Mouse (Mus musculus): ENCODE results near the gene Tmem229a.

Tmem229a gene

DNA sequence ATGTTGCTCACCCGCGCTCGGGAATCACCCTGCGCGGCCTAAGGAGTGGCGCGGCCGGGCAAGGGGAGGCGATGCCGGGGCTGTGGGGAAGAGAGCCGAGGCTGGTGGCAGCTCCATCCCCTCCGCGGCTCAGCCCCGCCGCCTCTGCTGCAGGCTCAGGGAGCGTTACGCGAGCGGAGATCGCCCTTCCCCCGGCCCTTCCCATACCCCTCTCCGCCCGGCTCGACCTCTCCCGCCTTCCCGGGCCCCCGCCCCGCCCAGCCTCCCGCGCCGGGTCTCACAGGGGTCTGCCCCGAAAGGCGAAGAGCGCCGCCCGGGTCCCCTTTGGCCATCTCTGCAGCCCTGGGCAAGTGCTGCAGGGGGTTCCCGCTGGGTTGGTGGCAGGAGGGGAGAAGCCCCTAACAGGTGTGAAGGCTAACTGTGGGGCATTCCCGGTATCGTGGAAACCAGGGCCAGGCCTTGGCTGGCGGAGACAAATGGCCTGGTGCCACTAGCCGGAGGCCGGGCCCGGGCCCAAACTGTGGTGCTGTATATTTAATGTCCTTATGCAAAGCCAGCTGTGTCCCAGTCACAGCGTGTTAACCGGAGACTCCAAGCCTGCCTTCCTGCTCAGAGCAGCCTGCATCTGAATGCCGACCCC lies at the start of gene Tmem229a:
Gene Tmem229a (minus strand): TSS at position 352 of the 640 bp plus-strand sequence.
- H3K36me3 ChIP-seq (ENCODE audit: control insufficient read depth, insufficient read depth, low read length, poor library complexity, severe bottlenecking), result no peaks in the 10 kb centered on the region
- DNase-seq (ENCODE audit: low read depth, low spot score), result no peak
- no peaks in the 10 kb centered on the region for H3K27me3 ChIP-seq (ENCODE audit: control insufficient read depth, insufficient read depth, low read length, poor library complexity, severe bottlenecking)

GRCm38 (mm10) chr6:24993754-24994153 lies 37.7 kb upstream of the Tmem229a start:
- H3K36me3 ChIP-seq (ENCODE audit: control insufficient read depth, insufficient read depth, low read length, poor library complexity, severe bottlenecking), result no peaks in the 10 kb centered on the region
- H3K27me3 ChIP-seq (ENCODE audit: control insufficient read depth, insufficient read depth, low read length, poor library complexity, severe bottlenecking), result no peaks in the 10 kb centered on the region; the same call in 1 of the 2 replicates
- no peak for DNase-seq (ENCODE audit: low read depth, low spot score)

GRCm38 (mm10) chr6:24989836-24990235 lies 33.7 kb upstream of the Tmem229a start:
- no peaks in the 10 kb centered on the region for H3K27me3 ChIP-seq (ENCODE audit: control insufficient read depth, insufficient read depth, low read length, poor library complexity, severe bottlenecking)
- no peaks in the 10 kb centered on the region for H3K36me3 ChIP-seq (ENCODE audit: control insufficient read depth, insufficient read depth, low read length, poor library complexity, severe bottlenecking)
- no peak for DNase-seq (ENCODE audit: low read depth, low spot score)

GRCm38 (mm10) chr6:24976176-24976575 lies 20.1 kb upstream of the Tmem229a start:
- DNase-seq (ENCODE audit: low read depth, low spot score), result no peak
- H3K27me3 ChIP-seq (ENCODE audit: control insufficient read depth, insufficient read depth, low read length, poor library complexity, severe bottlenecking), result no peaks in the 10 kb centered on the region
- H3K36me3 ChIP-seq (ENCODE audit: control insufficient read depth, insufficient read depth, low read length, poor library complexity, severe bottlenecking), result no peaks in the 10 kb centered on the region

- Histone ChIP-seq H3K36me3 (ENCODE audit: control insufficient read depth, insufficient read depth, low read length, poor library complexity, severe bottlenecking) (no peaks in the 10 kb centered on the region), H3K27me3 (ENCODE audit: control insufficient read depth, insufficient read depth, low read length, poor library complexity, severe bottlenecking) (no peaks in the 10 kb centered on the region)
- no peak for DNase-seq (ENCODE audit: low read depth, low spot score)
Measured at GRCm38 (mm10) chr6:24968471-24969223, 12.6 kb upstream of the Tmem229a start.

- no peaks in the 10 kb centered on the region for H3K36me3 ChIP-seq (ENCODE audit: control insufficient read depth, insufficient read depth, low read length, poor library complexity, severe bottlenecking)
- H3K27me3 ChIP-seq (ENCODE audit: control insufficient read depth, insufficient read depth, low read length, poor library complexity, severe bottlenecking), result no peaks in the 10 kb centered on the region
- DNase-seq (ENCODE audit: low read depth, low spot score), result no peak
Measured at GRCm38 (mm10) chr6:24967726-24968125, 11.6 kb upstream of the Tmem229a start.

DNA sequence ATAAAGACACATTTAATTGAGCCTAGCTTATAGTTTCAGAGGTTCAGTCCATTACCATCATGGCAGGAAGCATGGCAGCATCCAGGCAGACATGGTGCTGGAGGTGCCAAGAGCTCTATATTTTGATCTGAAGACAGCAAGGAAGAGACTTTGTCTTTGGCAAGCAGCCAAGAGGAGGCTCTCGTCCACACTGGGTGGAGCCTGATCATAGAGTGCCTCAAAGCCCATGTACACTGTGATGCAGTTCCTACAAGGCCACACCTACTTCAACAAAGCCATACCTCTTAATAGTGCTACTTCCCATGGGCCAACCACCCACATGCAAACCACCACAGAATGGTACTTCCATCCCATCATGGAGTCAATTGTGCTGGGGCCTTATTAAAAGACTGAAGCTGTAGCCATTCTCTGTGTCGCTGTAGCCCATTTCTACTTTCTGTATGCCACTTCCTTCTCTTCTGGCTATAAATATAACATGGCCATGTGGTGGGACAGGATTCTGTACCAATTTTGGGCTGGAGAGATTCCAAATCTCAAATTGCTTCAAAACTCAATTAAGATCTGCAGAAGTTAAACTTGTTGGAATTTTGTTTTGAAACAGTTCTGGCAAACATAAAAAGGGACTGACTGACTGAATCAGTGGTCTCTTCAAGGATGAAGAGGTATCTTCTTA lies 10.0 kb upstream of the Tmem229a start:
- H3K27me3 ChIP-seq (ENCODE audit: control insufficient read depth, insufficient read depth, low read length, poor library complexity, severe bottlenecking), result no peaks in the 10 kb centered on the region
- H3K36me3 ChIP-seq (ENCODE audit: control insufficient read depth, insufficient read depth, low read length, poor library complexity, severe bottlenecking), result no peaks in the 10 kb centered on the region
- DNase-seq (ENCODE audit: low read depth, low spot score), result no peak

DNA sequence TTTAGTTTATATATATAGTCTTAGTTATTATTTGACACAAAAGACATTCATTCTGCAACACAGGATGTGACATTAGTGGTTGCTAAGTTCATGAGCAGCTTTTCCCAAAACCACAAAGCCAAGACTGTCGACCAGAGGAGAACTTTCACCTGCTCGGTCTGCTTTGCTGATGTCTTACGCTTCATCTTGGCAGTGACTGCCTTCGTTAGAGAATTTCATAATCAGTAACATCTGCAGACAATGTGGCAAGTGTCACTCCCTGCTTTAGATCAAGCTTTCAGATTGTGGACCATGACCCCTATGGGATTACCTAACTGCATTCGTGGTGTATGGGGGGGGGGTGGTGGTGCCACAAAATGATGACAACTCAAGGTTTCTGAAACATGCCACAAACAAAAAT lies 7.7 kb upstream of the Tmem229a start:
- Histone ChIP-seq H3K27me3 (ENCODE audit: control insufficient read depth, insufficient read depth, low read length, poor library complexity, severe bottlenecking) (no peaks in the 10 kb centered on the region), H3K36me3 (ENCODE audit: control insufficient read depth, insufficient read depth, low read length, poor library complexity, severe bottlenecking) (no peaks in the 10 kb centered on the region)
- no peak for DNase-seq (ENCODE audit: low read depth, low spot score)

DNA sequence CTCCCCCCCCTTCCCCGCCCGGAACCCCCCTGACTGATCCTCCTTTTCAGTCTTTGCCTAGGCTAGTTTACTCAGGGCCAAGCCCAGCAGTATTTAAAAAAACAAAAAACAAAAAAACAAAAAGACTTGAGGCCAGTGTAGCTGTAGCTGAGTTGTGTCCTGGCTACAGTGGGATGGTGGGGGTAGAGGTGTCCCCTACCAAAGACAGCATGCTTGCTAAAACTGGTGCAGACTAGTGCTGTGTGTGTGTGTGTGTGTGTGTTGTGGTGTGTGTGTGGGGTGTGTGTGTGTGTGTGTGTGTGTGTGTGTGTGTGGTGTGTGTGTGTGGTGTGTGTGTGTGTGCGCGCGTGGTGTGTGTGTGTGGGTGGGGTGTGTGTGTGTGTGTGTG lies 483 bp upstream of the Tmem229a start:
- no peak for DNase-seq (ENCODE audit: low read depth, low spot score)
- Histone ChIP-seq H3K27me3 (ENCODE audit: control insufficient read depth, insufficient read depth, low read length, poor library complexity, severe bottlenecking) (no peaks in the 10 kb centered on the region), H3K36me3 (ENCODE audit: control insufficient read depth, insufficient read depth, low read length, poor library complexity, severe bottlenecking) (no peaks in the 10 kb centered on the region)

GRCm38 (mm10) chr6:24955131-24955945 lies 759 bp downstream of the Tmem229a start:
- no peaks in the 10 kb centered on the region for H3K36me3 ChIP-seq (ENCODE audit: control insufficient read depth, insufficient read depth, low read length, poor library complexity, severe bottlenecking)
- H3K27me3 ChIP-seq (ENCODE audit: control insufficient read depth, insufficient read depth, low read length, poor library complexity, severe bottlenecking), result no peaks in the 10 kb centered on the region
- DNase-seq (ENCODE audit: low read depth, low spot score), result no peak

- no peaks in the 10 kb centered on the region for H3K27me3 ChIP-seq (ENCODE audit: control insufficient read depth, insufficient read depth, low read length, poor library complexity, severe bottlenecking)
- no peak for DNase-seq (ENCODE audit: low read depth, low spot score)
- H3K36me3 ChIP-seq (ENCODE audit: control insufficient read depth, insufficient read depth, low read length, poor library complexity, severe bottlenecking), result no peaks in the 10 kb centered on the region
Measured at GRCm38 (mm10) chr6:24954126-24954525, 2.0 kb downstream of the Tmem229a start.

DNA sequence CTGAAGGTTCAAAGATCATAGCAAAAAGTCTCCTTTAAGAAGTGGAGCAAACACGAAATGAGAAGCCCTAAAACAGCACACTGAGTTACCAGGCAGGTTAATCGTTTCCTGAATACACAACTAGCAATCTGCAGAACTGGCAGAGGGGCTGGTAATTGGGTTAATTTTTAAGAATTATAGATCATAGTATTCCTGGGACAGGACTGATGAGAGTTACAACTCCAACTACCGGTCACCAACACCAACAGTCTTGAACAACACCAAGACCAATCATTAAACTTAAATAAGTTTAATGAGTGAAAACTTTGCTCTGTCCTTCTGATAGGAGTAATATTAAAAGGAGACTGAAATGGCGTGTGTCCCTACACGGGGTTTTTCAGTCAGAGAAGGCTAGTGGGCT lies 3.8 kb downstream of the Tmem229a start:
- Histone ChIP-seq H3K27me3 (ENCODE audit: control insufficient read depth, insufficient read depth, low read length, poor library complexity, severe bottlenecking) (no peaks in the 10 kb centered on the region), H3K36me3 (ENCODE audit: control insufficient read depth, insufficient read depth, low read length, poor library complexity, severe bottlenecking) (no peaks in the 10 kb centered on the region)
- DNase-seq (ENCODE audit: low read depth, low spot score), result no peak

- no peaks in the 10 kb centered on the region for H3K27me3 ChIP-seq (ENCODE audit: control insufficient read depth, insufficient read depth, low read length, poor library complexity, severe bottlenecking)
- no peaks in the 10 kb centered on the region for H3K36me3 ChIP-seq (ENCODE audit: control insufficient read depth, insufficient read depth, low read length, poor library complexity, severe bottlenecking)
- no peak for DNase-seq (ENCODE audit: low read depth, low spot score)
Measured at GRCm38 (mm10) chr6:24950669-24951068, 5.4 kb downstream of the Tmem229a start.

- Histone ChIP-seq H3K36me3 (ENCODE audit: control insufficient read depth, insufficient read depth, low read length, poor library complexity, severe bottlenecking) (no peaks in the 10 kb centered on the region), H3K27me3 (ENCODE audit: control insufficient read depth, insufficient read depth, low read length, poor library complexity, severe bottlenecking) (no peaks in the 10 kb centered on the region)
- no peak for DNase-seq (ENCODE audit: low read depth, low spot score)
Measured at GRCm38 (mm10) chr6:24925076-24925785, 30.9 kb downstream of the Tmem229a start.

Measured in splenic B cell, adult 2 months (primary cell).